Mouse (Mus musculus) neural tube, embryonic 11.5 days (tissue): Measurements from ENCODE around the gene Usb1. TPM values are rescaled to one million over a fixed set of nuclear protein-coding genes. Genes with fewer than 3 reads are reported as not detected.
A peak's percentile ranks its signal among the peaks of the same experiment; 100 is the strongest.

Experiments
- ATAC-seq: fragments of 200-750 bp; cut with Nextera tagmentation; 2 replicates; pipeline ENCODE4 v1.8.0; 2017; ENCODE audit warnings: moderate number of reproducible peaks, mild to moderate bottlenecking, moderate TSS enrichment, moderate library complexity; ENCODE audit not compliant: insufficient read depth, low FRiP score, low TSS enrichment
- DNase-seq: peaks from one replicate; pipeline ENCODE4 v3.0.0-alpha.2; 2015; ENCODE audit warnings: low spot score
- H3K27ac ChIP-seq: fragments of 300-500 bp; sonication (generic); 2 replicates; pipeline ENCODE4 v1.5.1; 2014; ENCODE audit warnings: low read depth, mild to moderate bottlenecking, low read length
- H3K27me3 ChIP-seq: fragments of 300-500 bp; sonication (generic); 2 replicates; pipeline ENCODE4 v1.6.1; 2014; ENCODE audit warnings: mild to moderate bottlenecking, low read length, mixed read lengths; ENCODE audit not compliant: control insufficient read depth, insufficient read depth
- H3K36me3 ChIP-seq: fragments of 300-500 bp; sonication (generic); 2 replicates; pipeline ENCODE4 v1.6.1; 2014; ENCODE audit warnings: mild to moderate bottlenecking, low read length, moderate library complexity, mixed read lengths; ENCODE audit not compliant: control insufficient read depth, insufficient read depth
- H3K4me1 ChIP-seq: fragments of 300-500 bp; sonication (generic); 2 replicates; pipeline ENCODE4 v1.6.1; 2014; ENCODE audit warnings: low read length, mixed read lengths; ENCODE audit not compliant: control insufficient read depth, insufficient read depth
- H3K4me2 ChIP-seq: fragments of 300-500 bp; sonication (generic); 2 replicates; pipeline ENCODE4 v1.6.1; 2014; ENCODE audit warnings: low read depth, mild to moderate bottlenecking, moderate library complexity
- H3K4me3 ChIP-seq: fragments of 300-500 bp; sonication (generic); 2 replicates; pipeline ENCODE4 v1.5.1; 2014; ENCODE audit warnings: low read depth, low read length
- H3K9ac ChIP-seq: fragments of 300-500 bp; sonication (generic); 2 replicates; pipeline ENCODE4 v1.6.1; 2014; ENCODE audit warnings: mild to moderate bottlenecking, low read length
- H3K9me3 ChIP-seq: fragments of 300-500 bp; sonication (generic); 2 replicates; pipeline ENCODE4 v1.6.1; 2016; ENCODE audit warnings: low read length; ENCODE audit not compliant: control insufficient read depth
- WGBS: fragments of 180-500 bp; shearing (Covaris S2); extraction: QIAGEN DNeasy Blood & Tissue Kit; methylation state at CpG from one replicate; pipeline ENCODE4 v1.1.7; 2014; 5-methylcytosine and 5-hydroxymethylcytosine counted together
- polyA plus RNA-seq: library from polyadenylated mRNA; unstranded; fragments of >200 nt; fragmentation: Nextera tagmentation; extraction: Ambion mirVana; gene quantifications from 2 replicates; pipeline ENCODE4 v1.2.1, GENCODE M21; 2014

The Usb1 gene
- polyA plus RNA-seq, 1 experiment from 2014 or later: 38.0 TPM

DNA sequence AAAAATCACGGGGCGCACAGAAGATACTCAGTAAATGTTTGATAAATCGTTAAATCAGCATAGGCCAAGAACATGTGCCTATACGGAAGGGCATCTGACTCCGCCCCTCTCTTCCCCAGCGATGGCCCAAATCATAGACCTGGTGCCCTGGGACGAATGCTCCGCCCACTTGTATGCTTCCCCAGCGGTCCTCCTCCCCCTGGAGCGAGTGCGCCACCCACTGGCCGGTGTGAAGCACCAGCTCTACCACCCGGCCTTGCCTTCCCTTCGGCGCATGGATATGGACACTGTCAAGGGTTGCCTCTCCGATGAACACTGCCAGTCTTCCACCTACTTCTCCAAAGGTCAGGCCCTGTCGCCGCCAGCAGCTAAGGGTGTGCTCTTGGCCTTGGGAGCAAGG lies 19.2 kb upstream of the Usb1 start:
- 70% methylated on average over 18 of the region's 18 CpGs for WGBS
- DNase-seq (no peak), ATAC-seq (no peak)
- Histone ChIP-seq H3K4me2 (no peak overlapping the region), H3K27me3 (no peaks in the 10 kb centered on the region), H3K4me1 (no peaks in the 10 kb centered on the region), H3K9ac (no peak overlapping the region), H3K36me3 (no peaks in the 10 kb centered on the region), H3K4me3 (no peak overlapping the region), H3K9me3 (no peaks in the 10 kb centered on the region), H3K27ac (no peak overlapping the region)

- DNase-seq (no peak), ATAC-seq (no peak)
- no peaks in the 10 kb centered on the region for H3K36me3 ChIP-seq
- no peak overlapping the region for H3K4me3 ChIP-seq
- H3K4me1 ChIP-seq: no peaks in the 10 kb centered on the region
- no peaks in the 10 kb centered on the region for H3K9me3 ChIP-seq
- H3K9ac ChIP-seq: no peak overlapping the region
- no peak overlapping the region for H3K4me2 ChIP-seq
- no peak overlapping the region for H3K27ac ChIP-seq
- 87% methylated on average over 6 of the region's 6 CpGs for WGBS
- H3K27me3 ChIP-seq: no peaks in the 10 kb centered on the region
Observed at GRCm38 (mm10) chr8:95313857-95314256, 18.2 kb upstream of the Usb1 start.

DNA sequence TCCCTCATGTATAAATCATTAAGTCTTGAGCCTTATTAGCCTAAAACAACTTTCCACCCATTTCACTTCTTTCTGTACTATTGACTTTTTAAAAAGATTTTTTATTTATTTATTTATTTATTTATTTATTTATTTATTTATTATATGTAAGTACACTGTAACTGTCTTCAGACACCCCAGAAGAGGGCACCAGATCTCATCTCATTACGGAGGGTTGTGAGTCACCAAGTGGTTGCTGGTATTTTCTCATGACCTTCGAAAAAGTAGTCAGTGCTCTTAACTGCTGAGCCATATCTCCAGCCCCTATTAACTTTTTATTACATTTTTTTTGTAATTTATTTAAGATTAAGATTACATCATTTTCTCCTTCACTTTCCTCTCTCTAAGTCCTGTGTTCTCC lies 17.4 kb upstream of the Usb1 start:
- Histone ChIP-seq H3K27me3 (0 out of 2 replicates have a peak, but pooled peaks cover 2% of the 10 kb centered on the region), H3K4me2 (no peak overlapping the region), H3K27ac (no peak overlapping the region), H3K4me3 (no peak overlapping the region), H3K4me1 (no peaks in the 10 kb centered on the region), H3K9me3 (no peaks in the 10 kb centered on the region), H3K36me3 (no peaks in the 10 kb centered on the region), H3K9ac (no peak overlapping the region)
- ATAC-seq (no peak), DNase-seq (no peak)
- 88% methylated on average over 2 of the region's 2 CpGs for WGBS

DNA sequence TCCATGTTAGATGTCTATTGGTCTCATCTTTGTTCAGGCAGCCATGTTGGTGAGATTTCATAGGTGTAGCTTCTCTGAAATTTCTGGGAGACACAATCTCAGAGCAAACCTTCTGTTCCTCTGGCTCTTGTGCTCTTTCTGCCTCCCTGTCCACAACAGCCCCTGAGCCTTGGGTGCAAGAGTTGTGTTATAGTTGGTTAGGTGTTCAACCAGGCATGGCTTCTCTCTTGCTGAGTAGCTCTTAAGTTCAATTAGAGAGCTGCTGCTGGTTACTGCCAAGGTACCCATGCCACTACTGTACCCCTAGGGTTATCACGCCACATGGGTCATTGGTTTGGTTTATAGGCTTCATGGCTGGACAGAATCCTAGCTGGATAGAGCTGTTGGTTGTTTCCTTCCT lies 16.7 kb upstream of the Usb1 start:
- no peaks in the 10 kb centered on the region for H3K9me3 ChIP-seq
- DNase-seq (no peak), ATAC-seq (no peak)
- H3K4me1 ChIP-seq: no peaks in the 10 kb centered on the region; the same call in 1 of the 2 replicates
- WGBS: 91% methylated on average over 1 of the region's 1 CpGs
- H3K4me2 ChIP-seq: no peak overlapping the region
- H3K36me3 ChIP-seq: no peaks in the 10 kb centered on the region
- no peak overlapping the region for H3K9ac ChIP-seq
- H3K4me3 ChIP-seq: no peak overlapping the region
- no peak overlapping the region for H3K27ac ChIP-seq
- 0 out of 2 replicates have a peak, but pooled peaks cover 3% of the 10 kb centered on the region for H3K27me3 ChIP-seq

DNA sequence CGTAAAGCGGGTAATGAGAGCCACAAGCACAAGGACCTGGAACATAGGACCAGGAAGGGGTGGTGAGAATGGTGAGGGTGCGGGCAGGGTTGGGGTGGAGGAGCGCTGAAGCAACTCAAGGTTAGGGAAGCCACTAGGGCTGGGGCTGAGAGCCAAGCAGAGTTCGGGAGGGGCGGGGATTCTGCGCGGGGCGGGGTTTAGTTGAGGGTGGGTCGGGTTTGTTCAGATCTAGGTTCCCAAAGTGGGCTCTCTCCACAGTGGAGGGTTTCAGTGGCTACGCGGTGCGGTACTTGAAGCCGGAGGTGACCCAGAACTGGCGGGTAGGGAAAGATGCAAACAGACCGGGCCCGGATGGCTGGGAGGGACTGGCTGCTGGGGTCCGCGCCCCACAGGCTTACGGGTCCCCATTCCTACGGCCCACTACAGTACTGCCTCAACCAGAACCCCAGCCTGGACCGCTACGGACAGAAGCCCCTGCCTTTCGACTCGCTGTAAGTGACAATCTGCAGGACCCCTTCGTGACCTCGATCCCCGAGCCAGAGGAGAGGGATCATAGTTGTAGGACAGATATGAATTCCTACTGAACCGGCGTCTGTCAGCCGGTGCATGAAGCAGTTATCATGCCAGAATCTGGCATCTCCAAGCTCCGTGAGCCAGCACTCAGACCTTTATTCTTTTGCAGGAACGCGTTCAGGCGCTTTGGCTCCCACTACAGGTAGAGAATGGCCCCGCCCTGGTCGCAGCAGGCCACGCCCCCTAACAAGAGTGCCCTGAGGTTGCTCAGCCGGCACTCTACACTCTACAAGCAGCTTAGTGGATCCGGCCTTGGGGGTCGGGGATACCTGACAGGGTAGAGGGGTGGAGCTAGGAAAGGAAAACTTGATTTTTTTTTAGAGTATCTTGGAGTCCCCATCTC lies 11.6 kb upstream of the Usb1 start:
- peak; percentile 62 for DNase-seq
- peak; percentile 73 for ATAC-seq
- H3K9me3 ChIP-seq: no peaks in the 10 kb centered on the region
- peak overlapping the region; percentile 27; the same call in 1 of the 2 replicates for H3K9ac ChIP-seq
- peak overlapping the region; percentile 28 for H3K4me3 ChIP-seq
- peaks cover 11% of the 10 kb centered on the region for H3K36me3 ChIP-seq
- H3K27ac ChIP-seq: no peak overlapping the region
- H3K4me2 ChIP-seq: peak overlapping the region; percentile 72
- peaks cover 7% of the 10 kb centered on the region; the same call in 1 of the 2 replicates for H3K27me3 ChIP-seq
- WGBS: 2% methylated on average over 40 of the region's 41 CpGs
- peaks cover 3% of the 10 kb centered on the region; the same call in 1 of the 2 replicates for H3K4me1 ChIP-seq

DNA sequence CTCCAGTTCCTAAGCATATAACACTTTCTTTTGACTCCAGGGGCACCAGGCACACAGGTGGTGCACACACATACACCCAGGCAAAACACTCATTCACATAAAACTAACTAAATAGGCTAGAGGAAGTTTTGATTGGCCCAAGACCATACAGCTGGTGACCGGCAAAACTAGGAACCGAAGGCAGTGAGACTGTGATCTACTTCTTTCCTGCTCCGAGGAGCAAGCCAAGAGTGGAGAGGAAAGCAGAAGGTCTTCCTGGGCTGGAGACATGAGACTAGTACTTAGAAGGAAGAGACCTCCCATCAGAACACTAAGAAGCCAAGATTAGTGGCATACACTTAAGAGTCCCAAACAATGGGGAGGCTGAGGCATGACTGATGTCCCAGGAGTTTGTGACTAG lies 8.9 kb upstream of the Usb1 start:
- H3K4me2 ChIP-seq: no peak overlapping the region
- H3K27ac ChIP-seq: no peak overlapping the region
- no peak overlapping the region for H3K4me3 ChIP-seq
- 89% methylated on average over 3 of the region's 3 CpGs for WGBS
- H3K9me3 ChIP-seq: no peaks in the 10 kb centered on the region
- H3K9ac ChIP-seq: no peak overlapping the region
- H3K27me3 ChIP-seq: peaks cover 7% of the 10 kb centered on the region; the same call in 1 of the 2 replicates
- H3K4me1 ChIP-seq: peaks cover 3% of the 10 kb centered on the region; the same call in 1 of the 2 replicates
- H3K36me3 ChIP-seq: peaks cover 31% of the 10 kb centered on the region
- ATAC-seq: no peak
- no peak for DNase-seq

DNA sequence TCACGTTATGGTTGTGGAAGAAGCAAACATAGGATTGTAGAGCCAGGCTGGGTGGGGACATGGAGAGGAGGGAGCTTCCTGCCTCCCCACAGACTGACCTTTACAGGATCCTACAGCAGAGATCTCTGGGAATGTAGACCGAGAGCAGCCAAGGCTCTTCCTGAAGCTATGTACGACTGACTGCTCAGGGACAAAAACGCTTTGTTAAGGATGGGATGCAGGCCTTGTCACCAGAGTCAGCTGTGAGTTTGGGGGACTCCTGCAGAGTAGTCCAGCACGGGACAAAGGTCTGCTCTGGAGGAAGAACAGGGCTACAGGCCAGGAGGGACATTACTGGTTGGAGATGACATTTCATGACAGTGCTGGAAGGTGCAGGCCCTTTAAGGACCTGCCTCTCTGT lies 7.4 kb upstream of the Usb1 start:
- H3K9ac ChIP-seq: no peak overlapping the region
- ATAC-seq: no peak
- H3K4me3 ChIP-seq: no peak overlapping the region
- DNase-seq: no peak
- H3K27ac ChIP-seq: no peak overlapping the region
- H3K4me2 ChIP-seq: no peak overlapping the region
- no peaks in the 10 kb centered on the region for H3K9me3 ChIP-seq
- peaks cover 41% of the 10 kb centered on the region for H3K36me3 ChIP-seq
- H3K27me3 ChIP-seq: peaks cover 6% of the 10 kb centered on the region; the same call in 1 of the 2 replicates
- 71% methylated on average over 5 of the region's 5 CpGs for whole genome bisulfite sequencing
- peaks cover 3% of the 10 kb centered on the region; the same call in 1 of the 2 replicates for H3K4me1 ChIP-seq

DNA sequence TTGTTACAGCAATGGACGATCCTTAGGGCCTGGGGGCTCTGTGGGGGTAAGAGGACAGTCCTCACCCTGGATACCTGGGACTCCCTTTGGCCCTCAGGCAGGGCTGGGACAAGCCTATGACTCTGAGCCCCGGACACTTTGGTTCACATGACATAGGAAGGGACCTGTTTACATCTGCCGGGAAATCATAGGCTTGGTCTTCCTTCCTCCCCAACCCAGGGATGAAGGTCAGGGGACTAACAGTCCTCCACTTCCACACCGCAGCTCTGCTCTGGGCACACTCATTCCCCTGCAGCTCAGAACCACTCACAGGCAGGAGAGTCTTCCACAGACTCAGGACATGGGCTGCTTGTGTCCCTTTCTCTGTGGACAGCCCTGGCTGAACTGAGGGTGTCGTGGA lies 5.3 kb upstream of the Usb1 start:
- no peak overlapping the region for H3K9ac ChIP-seq
- peaks cover 9% of the 10 kb centered on the region for H3K4me1 ChIP-seq
- DNase-seq (no peak), ATAC-seq (no peak)
- no peak overlapping the region for H3K4me3 ChIP-seq
- no peaks in the 10 kb centered on the region for H3K27me3 ChIP-seq
- WGBS: 87% methylated on average over 5 of the region's 5 CpGs
- no peaks in the 10 kb centered on the region for H3K9me3 ChIP-seq
- H3K36me3 ChIP-seq: peaks cover 41% of the 10 kb centered on the region
- no peak overlapping the region for H3K4me2 ChIP-seq
- no peak overlapping the region for H3K27ac ChIP-seq
